Mouse (Mus musculus) MEL (cell line): ENCODE results near the gene Inpp4b. TPM values are rescaled to one million over a fixed set of nuclear protein-coding genes. Genes with fewer than 3 reads are reported as not detected.

Source experiments
- DNase-seq: peaks from one replicate; pipeline ENCODE4 v3.0.0; 2011; ENCODE audit warnings: low read depth, low spot score
- H3K27ac ChIP-seq: 2 replicates; pipeline ENCODE4 v1.5.1; 2012; ENCODE audit warnings: low read depth, mild to moderate bottlenecking, control low read depth, low read length, moderate library complexity; ENCODE audit not compliant: control insufficient read depth
- H3K27me3 ChIP-seq, 2 experiments: fragments of 150-350 bp in 1 of 2; sonication (generic) in 1 of 2; 2 replicates each; pipeline ENCODE4 v1.6.1; 2012; ENCODE audit warnings: low read length in 2 of 2, mild to moderate bottlenecking in 2 of 2, improper control_type of control experiment in 1 of 2, moderate library complexity in 1 of 2; ENCODE audit not compliant: insufficient read depth in 2 of 2, control insufficient read depth in 1 of 2
- H3K36me3 ChIP-seq, 2 experiments: 2 replicates each; pipeline ENCODE4 v1.6.1; 2012 to 2014; ENCODE audit warnings: low read length in 2 of 2, improper control_type of control experiment in 1 of 2, inconsistent platforms in 1 of 2, mild to moderate bottlenecking in 1 of 2; ENCODE audit not compliant: insufficient read depth in 2 of 2, control insufficient read depth in 1 of 2
- H3K4me1 ChIP-seq, 2 experiments: fragments of 150-350 bp in 1 of 2; sonication (generic) in 1 of 2; 2 replicates each; pipeline ENCODE4 v1.6.1; 2012; ENCODE audit warnings: low read length in 2 of 2, improper control_type of control experiment in 1 of 2, mild to moderate bottlenecking in 1 of 2; ENCODE audit not compliant: insufficient read depth in 2 of 2, control insufficient read depth in 1 of 2
- H3K4me3 ChIP-seq, 2 experiments: fragments of 150-350 bp in 1 of 2; sonication (generic) in 1 of 2; 2 replicates each; pipeline ENCODE4 v1.5.1; 2012; ENCODE audit warnings: low read depth in 2 of 2, low read length in 2 of 2, mild to moderate bottlenecking in 2 of 2, moderate library complexity in 2 of 2, control low read depth in 1 of 2, improper control_type of control experiment in 1 of 2; ENCODE audit not compliant: control insufficient read depth in 1 of 2, insufficient read depth in 1 of 2
- H3K79me2 ChIP-seq: 2 replicates; pipeline ENCODE4 v1.6.1; 2012; ENCODE audit warnings: mild to moderate bottlenecking, low read length, moderate library complexity; ENCODE audit not compliant: control insufficient read depth, poor library complexity, insufficient read depth
- H3K9ac ChIP-seq: 2 replicates; pipeline ENCODE4 v1.6.1; 2012; ENCODE audit warnings: low read depth, mild to moderate bottlenecking, control low read depth, low read length, moderate library complexity; ENCODE audit not compliant: control insufficient read depth, poor library complexity, severe bottlenecking
- H3K9me3 ChIP-seq: fragments of 150-350 bp; sonication (generic); replicated peaks from 2 replicates; pipeline ENCODE4 v1.6.1; 2012; ENCODE audit warnings: mild to moderate bottlenecking, low read length, improper control_type of control experiment, moderate library complexity; ENCODE audit not compliant: insufficient read depth
- BHLHE40 ChIP-seq: IDR thresholded peaks from 2 replicates; pipeline ENCODE4 v1.6.1; 2012; ENCODE audit warnings: low read depth, mild to moderate bottlenecking, inconsistent platforms, low read length, improper control_type of control experiment, borderline replicate concordance
- CHD1 ChIP-seq: IDR thresholded peaks from 2 replicates; pipeline ENCODE4 v1.6.1; 2012; ENCODE audit warnings: low read depth, mild to moderate bottlenecking, inconsistent platforms, low read length, improper control_type of control experiment
- CHD2 ChIP-seq: IDR thresholded peaks from 2 replicates; pipeline ENCODE4 v1.6.1; 2011; ENCODE audit warnings: low read length, improper control_type of control experiment
- CTCF ChIP-seq, 3 experiments: IDR thresholded peaks in 2 of 3; conservative IDR thresholded peaks in 1 of 3; 2 replicates each; pipeline ENCODE4 v1.5.1; 2011 to 2012; ENCODE audit warnings: low read length in 3 of 3, low read depth in 2 of 3, mild to moderate bottlenecking in 2 of 3, improper control_type of control experiment in 1 of 3, inconsistent platforms in 1 of 3, mixed read lengths in 1 of 3, moderate library complexity in 1 of 3; ENCODE audit not compliant: control insufficient read depth in 1 of 3, insufficient read depth in 1 of 3, poor library complexity in 1 of 3, severe bottlenecking in 1 of 3
- E2F4 ChIP-seq: IDR thresholded peaks from 2 replicates; pipeline ENCODE4 v1.6.1; 2011; ENCODE audit warnings: low read depth, low read length, improper control_type of control experiment, borderline replicate concordance
- ETS1 ChIP-seq: IDR thresholded peaks from 2 replicates; pipeline ENCODE4 v1.6.1; 2012; ENCODE audit warnings: low read depth, mild to moderate bottlenecking, inconsistent platforms, low read length, improper control_type of control experiment, moderate library complexity
- HCFC1 ChIP-seq: IDR thresholded peaks from 2 replicates; pipeline ENCODE4 v1.6.1; 2012; ENCODE audit warnings: low read depth, mild to moderate bottlenecking, inconsistent platforms, low read length, improper control_type of control experiment, moderate library complexity
- JUND ChIP-seq: IDR thresholded peaks from 2 replicates; pipeline ENCODE4 v1.6.1; 2011; ENCODE audit warnings: low read depth, mild to moderate bottlenecking, improper control_type of control experiment, low read length
- MAFK ChIP-seq: IDR thresholded peaks from 2 replicates; pipeline ENCODE4 v1.6.1; 2011; ENCODE audit warnings: low read depth, mild to moderate bottlenecking, low read length, improper control_type of control experiment, borderline replicate concordance
- MXI1 ChIP-seq: IDR thresholded peaks from 2 replicates; pipeline ENCODE4 v1.6.1; 2011; ENCODE audit warnings: mild to moderate bottlenecking, low read depth, low read length, improper control_type of control experiment
- MYB ChIP-seq: IDR thresholded peaks from 2 replicates; pipeline ENCODE4 v1.6.1; 2011; ENCODE audit warnings: mild to moderate bottlenecking, low read depth, low read length, improper control_type of control experiment
- POLR2AphosphoS5 ChIP-seq: IDR thresholded peaks from 2 replicates; pipeline ENCODE4 v1.6.1; 2012; ENCODE audit warnings: low read depth, borderline replicate concordance, mild to moderate bottlenecking, inconsistent platforms, low read length, moderate library complexity, mixed read lengths
- SIN3A ChIP-seq: IDR thresholded peaks from 2 replicates; pipeline ENCODE4 v1.6.1; 2012; ENCODE audit warnings: low read length, improper control_type of control experiment, inconsistent platforms
- SMC3 ChIP-seq: IDR thresholded peaks from 2 replicates; pipeline ENCODE4 v1.6.1; 2011; ENCODE audit warnings: low read depth, low read length, improper control_type of control experiment
- TAL1 ChIP-seq: IDR thresholded peaks from 2 replicates; pipeline ENCODE4 v1.6.1; 2012; ENCODE audit warnings: mild to moderate bottlenecking, inconsistent platforms, low read length, moderate library complexity, mixed read lengths
- TBP ChIP-seq: IDR thresholded peaks from 2 replicates; pipeline ENCODE4 v1.8.0; 2011; ENCODE audit warnings: low read depth, low read length, improper control_type of control experiment
- TCF12 ChIP-seq: IDR thresholded peaks from 2 replicates; pipeline ENCODE4 v1.6.1; 2014; ENCODE audit warnings: low read depth, mild to moderate bottlenecking, inconsistent platforms, low read length, improper control_type of control experiment, moderate library complexity
- UBTF ChIP-seq: IDR thresholded peaks from 2 replicates; pipeline ENCODE4 v1.6.1; 2012; ENCODE audit warnings: low read depth, mild to moderate bottlenecking, inconsistent platforms, low read length, improper control_type of control experiment, moderate library complexity, borderline replicate concordance; ENCODE audit not compliant: insufficient read depth
- ZC3H11A ChIP-seq: IDR thresholded peaks from 2 replicates; pipeline ENCODE4 v1.6.1; 2012; ENCODE audit warnings: low read depth, mild to moderate bottlenecking, inconsistent platforms, low read length, improper control_type of control experiment
- ZKSCAN1 ChIP-seq: IDR thresholded peaks from 2 replicates; pipeline ENCODE4 v1.6.1; 2012; ENCODE audit warnings: low read depth, mild to moderate bottlenecking, inconsistent platforms, low read length, improper control_type of control experiment, moderate library complexity
- ZMIZ1 ChIP-seq: IDR thresholded peaks from 2 replicates; pipeline ENCODE4 v1.6.1; 2012; ENCODE audit warnings: low read depth, mild to moderate bottlenecking, inconsistent platforms, low read length, improper control_type of control experiment, moderate library complexity
- ZNF384 ChIP-seq: IDR thresholded peaks from 2 replicates; pipeline ENCODE4 v1.6.1; 2012; ENCODE audit warnings: low read depth, mild to moderate bottlenecking, inconsistent platforms, low read length, improper control_type of control experiment
- polyA plus RNA-seq, 2 experiments: library from polyadenylated mRNA; stranded (reverse) in 1 of 2; unstranded in 1 of 2; fragments of >175 nt in 1 of 2; fragments of >200 nt in 1 of 2; gene quantifications; 2 replicates each; pipeline versions ENCODE4 v1.2.1 to v1.2.4; 2012; ENCODE audit warnings: low replicate concordance in 2 of 2, low read depth in 1 of 2; ENCODE audit not compliant: insufficient read length in 2 of 2, insufficient read depth in 1 of 2, missing spikeins in 1 of 2
- total RNA-seq: library from RNA; depleted of rRNA; stranded (reverse); fragments of 300-350 nt; gene quantifications from 2 replicates; pipeline ENCODE4 v1.2.3, GENCODE M21; 2012; rRNA removed

Gene Inpp4b
- total RNA-seq: 11.1 and 12.3 TPM in 2 replicates
- 10 to 100 TPM; 13.6 to 26.9 TPM for polyA plus RNA-seq

GRCm38 (mm10) chr8:81342236-81342998 is at the start of gene Inpp4b:
Gene Inpp4b (plus strand): TSS chr8:81342556.
- Histone ChIP-seq H3K36me3 (peaks cover 0 to 3% of the 10 kb centered on the region in 2 experiments; a peak in 1 of 4 replicates), H3K4me1 (peaks cover 0 to 4% of the 10 kb centered on the region in 2 experiments; a peak in 2 of 4 replicates), H3K27ac (peak within 1 kb of the TSS; percentile 28; the same call in 1 of the 2 replicates), H3K9ac (peak within 1 kb of the TSS; percentile 45), H3K4me3 (peak within 1 kb of the TSS; percentile 60 to 96), H3K9me3 (no peaks in the 10 kb centered on the region), H3K79me2 (no peaks in the 10 kb centered on the region), H3K27me3 (no peaks in the 10 kb centered on the region)
- peak; percentile 88 for DNase-seq
- TF ChIP-seq BHLHE40 (peak; percentile 6; the same call in 1 of the 2 replicates), ZMIZ1 (0 out of 2 replicates have a peak, but pooled peaks have one; percentile 54), ZC3H11A (no peak), ETS1 (0 out of 2 replicates have a peak, but pooled peaks have one; percentile 7), UBTF (0 out of 2 replicates have a peak, but pooled peaks have one; percentile 65), CHD2 (no peak), JUND (no peak), SIN3A (peak; percentile 47), POLR2AphosphoS5 (no peak), TBP (0 out of 2 replicates have a peak, but pooled peaks have one; percentile 25), MXI1 (peak; percentile 33; the same call in 1 of the 2 replicates), MAFK (no peak), SMC3 (no peak), CHD1 (no peak), E2F4 (no peak), TAL1 (peak; percentile 70)

DNA sequence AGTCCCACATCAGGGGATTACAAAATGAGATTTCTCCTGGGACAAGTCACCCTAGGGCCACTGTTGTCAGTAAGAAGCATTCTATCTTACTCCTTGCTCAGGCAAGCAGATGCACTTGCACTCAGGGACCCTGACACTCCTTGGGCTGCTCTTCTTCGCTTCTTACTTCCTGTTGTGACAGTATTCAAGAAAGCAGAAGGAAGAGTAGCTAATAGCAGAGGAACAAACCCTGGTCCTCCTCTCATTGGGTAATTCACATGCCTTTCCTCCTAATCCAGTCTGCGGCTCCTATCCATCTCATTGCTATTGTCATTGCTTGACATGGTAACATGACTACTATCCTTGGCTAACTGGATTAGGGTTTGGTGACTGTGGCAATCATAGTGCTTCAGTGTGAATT is 7.1 kb upstream of the Inpp4b start:
- Histone ChIP-seq H3K36me3 (no peaks in the 10 kb centered on the region), H3K9ac (no peak overlapping the region), H3K4me3 (no peak overlapping the region), H3K4me1 (no peaks in the 10 kb centered on the region), H3K27ac (no peak overlapping the region), H3K9me3 (no peaks in the 10 kb centered on the region), H3K79me2 (no peaks in the 10 kb centered on the region), H3K27me3 (no peaks in the 10 kb centered on the region)
- TF ChIP-seq CTCF (IDR thresholded peaks at IDR 0.05 in 2 of 3, conservative IDR thresholded peaks at IDR 0.05 in 1 of 3; ENCODE audit: control insufficient read depth in 1 of 3, insufficient read depth in 1 of 3, low read depth in 2 of 3, low read length in 3 of 3, poor library complexity in 1 of 3, severe bottlenecking in 1 of 3) (no peak), HCFC1 (no peak), UBTF (no peak), MYB (no peak), SIN3A (no peak), ZMIZ1 (no peak), ETS1 (no peak), TCF12 (no peak), TAL1 (no peak), ZKSCAN1 (no peak), ZNF384 (no peak)
- no peak for DNase-seq
